Mouse (Mus musculus) macrophage (primary cell): ENCODE data around the gene Trim46. TPM values are rescaled to one million over a fixed set of nuclear protein-coding genes. Genes with fewer than 3 reads are reported as not detected.
A peak's percentile ranks its signal among the peaks of the same experiment; 100 is the strongest.

ENCODE experiments used
- H3K27ac ChIP-seq: fragments of 350-480 bp; formaldehyde crosslinking; 2 replicates; pipeline ENCODE4 v1.9.0; 2021
- H3K36me3 ChIP-seq: fragments of 350-480 bp; formaldehyde crosslinking; 2 replicates; pipeline ENCODE4 v1.9.0; 2021; ENCODE audit errors: inconsistent target
- H3K4me3 ChIP-seq: fragments of 350-480 bp; formaldehyde crosslinking; 2 replicates; pipeline ENCODE4 v1.9.0; 2021; ENCODE audit errors: inconsistent target
- H3K79me2 ChIP-seq: fragments of 350-480 bp; formaldehyde crosslinking; 2 replicates; pipeline ENCODE4 v1.9.0; 2021; ENCODE audit errors: inconsistent target
- WGBS: methylation state at CpG from one replicate; pipeline ENCODE4 v1.1.7; 2026; ENCODE audit warnings: inconsistent platforms; ENCODE audit not compliant: missing documents; 5-methylcytosine and 5-hydroxymethylcytosine counted together
- polyA plus RNA-seq: library from polyadenylated mRNA; stranded (reverse); fragments of 250-400 nt; gene quantifications from 3 replicates; pipeline ENCODE4 v1.2.4, GENCODE M21; 2018; ENCODE audit warnings: inconsistent platforms

The Trim46 gene
- polyA plus RNA-seq, 1 experiment from 2014 or later: not detected

- H3K27ac ChIP-seq: peak within 1 kb of the TSS; percentile 72
- 23% methylated on average over 12 of the region's 13 CpGs for WGBS
- peaks cover 36% of the 10 kb centered on the region for H3K79me2 ChIP-seq
- peaks cover 36% of the 10 kb centered on the region for H3K36me3 ChIP-seq
- H3K4me3 ChIP-seq: peak within 1 kb of the TSS; percentile 80
Measured at GRCm38 (mm10) chr3:89202253-89203141, 43.6 kb downstream of the Trim46 start, which contains the start of gene Gba. Gene Gba (plus strand): TSS chr3:89202928.

- Histone ChIP-seq H3K36me3 (peaks cover 10% of the 10 kb centered on the region), H3K27ac (no peak overlapping the region), H3K4me3 (no peak overlapping the region), H3K79me2 (peaks cover 22% of the 10 kb centered on the region)
- whole genome bisulfite sequencing: 41% methylated on average over 3 of the region's 3 CpGs
Measured at GRCm38 (mm10) chr3:89199839-89200238, 46.3 kb downstream of the Trim46 start.

- Histone ChIP-seq H3K36me3 (no peaks in the 10 kb centered on the region), H3K4me3 (peak overlapping the region; percentile 39), H3K27ac (peak overlapping the region; percentile 39), H3K79me2 (no peaks in the 10 kb centered on the region)
- 10% methylated on average over 33 of the region's 33 CpGs for WGBS
Measured at GRCm38 (mm10) chr3:89195979-89196877, 49.9 kb downstream of the Trim46 start.

- Histone ChIP-seq H3K79me2 (no peaks in the 10 kb centered on the region), H3K27ac (no peak overlapping the region), H3K36me3 (no peaks in the 10 kb centered on the region), H3K4me3 (no peak overlapping the region)
- WGBS: 76% methylated on average over 2 of the region's 2 CpGs
Measured at GRCm38 (mm10) chr3:89193853-89194252, 52.3 kb downstream of the Trim46 start.

- no peak overlapping the region for H3K27ac ChIP-seq
- WGBS: 40% methylated on average over 1 of the region's 1 CpGs
- H3K4me3 ChIP-seq: no peak overlapping the region
- no peaks in the 10 kb centered on the region for H3K36me3 ChIP-seq
- no peaks in the 10 kb centered on the region for H3K79me2 ChIP-seq
Measured at GRCm38 (mm10) chr3:89193351-89193750, 52.8 kb downstream of the Trim46 start.

- no peaks in the 10 kb centered on the region for H3K79me2 ChIP-seq
- no peak overlapping the region for H3K4me3 ChIP-seq
- WGBS: 18% methylated on average over 8 of the region's 8 CpGs
- H3K27ac ChIP-seq: no peak overlapping the region
- H3K36me3 ChIP-seq: no peaks in the 10 kb centered on the region
Measured at GRCm38 (mm10) chr3:89190436-89190835, 55.7 kb downstream of the Trim46 start.

GRCm38 (mm10) chr3:89188478-89188875 lies 57.6 kb downstream of the Trim46 start:
- H3K27ac ChIP-seq: no peak overlapping the region
- 94% methylated on average over 12 of the region's 12 CpGs for WGBS
- no peaks in the 10 kb centered on the region for H3K79me2 ChIP-seq
- no peak overlapping the region for H3K4me3 ChIP-seq
- H3K36me3 ChIP-seq: no peaks in the 10 kb centered on the region

GRCm38 (mm10) chr3:89187690-89188477 lies 58.2 kb downstream of the Trim46 start:
- 87% methylated on average over 18 of the region's 18 CpGs for WGBS
- Histone ChIP-seq H3K36me3 (no peaks in the 10 kb centered on the region), H3K4me3 (no peak overlapping the region)

GRCm38 (mm10) chr3:89187197-89187596 lies 58.9 kb downstream of the Trim46 start:
- Histone ChIP-seq H3K27ac (no peak overlapping the region), H3K36me3 (no peaks in the 10 kb centered on the region), H3K4me3 (no peak overlapping the region), H3K79me2 (no peaks in the 10 kb centered on the region)
- WGBS: 94% methylated on average over 18 of the region's 23 CpGs

More at GRCm38 (mm10) chr3:89187690-89188477, 58.2 kb downstream of the Trim46 start:
- Histone ChIP-seq H3K79me2 (no peaks in the 10 kb centered on the region), H3K27ac (no peak overlapping the region)

Other genes with a start within 250 kb of the Trim46 start
- 8.1 to 14.4 TPM (median 11.2 TPM) in 3 replicates for gene Rusc1, start 153.0 kb downstream of the Trim46 start, polyA plus RNA-seq
- gene Gm43738, start 145.2 kb downstream of the Trim46 start, polyA plus RNA-seq: not detected in 3 replicates
- gene Fdps, start 144.3 kb downstream of the Trim46 start, polyA plus RNA-seq: 31.5 to 168 TPM (median 106 TPM) in 3 replicates
- gene Pklr, start 110.2 kb downstream of the Trim46 start, polyA plus RNA-seq: not detected in 3 replicates
- 0.11 to 0.20 TPM (median 0.15 TPM) in 3 replicates for gene Hcn3, start 86.1 kb downstream of the Trim46 start, polyA plus RNA-seq
- 19.9 to 35.6 TPM (median 25.1 TPM) in 3 replicates for gene Clk2, start 81.5 kb downstream of the Trim46 start, polyA plus RNA-seq
- gene Scamp3, start 68.8 kb downstream of the Trim46 start, polyA plus RNA-seq: 79.6 to 84.3 TPM (median 80.5 TPM) in 3 replicates
- 1.1 to 4.4 TPM (median 1.9 TPM) in 3 replicates for gene Fam189b, start 63.2 kb downstream of the Trim46 start, polyA plus RNA-seq
- 205 to 294 TPM (median 220 TPM) in 3 replicates for gene Gba, start 43.4 kb downstream of the Trim46 start, polyA plus RNA-seq
- 0.17 to 0.68 TPM (median 0.34 TPM) in 3 replicates for gene Thbs3, start 31.1 kb downstream of the Trim46 start, polyA plus RNA-seq
- 55.2 to 102 TPM (median 79.3 TPM) in 3 replicates for gene Mtx1, start 19.2 kb downstream of the Trim46 start, polyA plus RNA-seq
- not detected in 3 replicates for gene Muc1, start 17.3 kb downstream of the Trim46 start, polyA plus RNA-seq
- gene Krtcap2, start 343 bp downstream of the Trim46 start, polyA plus RNA-seq: 30.5 to 54.3 TPM (median 43.8 TPM) in 3 replicates
- gene Dpm3, start 13.0 kb upstream of the Trim46 start, polyA plus RNA-seq: 23.7 to 90.4 TPM (median 70.3 TPM) in 3 replicates
- gene Slc50a1, start 24.3 kb upstream of the Trim46 start, polyA plus RNA-seq: 18.0 to 31.9 TPM (median 31.9 TPM) in 3 replicates
- gene Efna1, start 34.8 kb upstream of the Trim46 start, polyA plus RNA-seq: 0.20 to 0.25 TPM in 2 of 3 replicates, not detected in the other
- not detected in 3 replicates for gene Efna3, start 76.7 kb upstream of the Trim46 start, polyA plus RNA-seq
- not detected in 3 replicates for gene Efna4, start 91.7 kb upstream of the Trim46 start, polyA plus RNA-seq
- 143 to 250 TPM (median 157 TPM) in 3 replicates for gene Adam15, start 103.7 kb upstream of the Trim46 start, polyA plus RNA-seq
- not detected in 3 replicates for gene Dcst2, start 115.7 kb upstream of the Trim46 start, polyA plus RNA-seq
- gene Dcst1, start 118.9 kb upstream of the Trim46 start, polyA plus RNA-seq: not detected in 3 replicates
- 41.6 to 50.1 TPM (median 42.1 TPM) in 3 replicates for gene Zbtb7b, start 148.5 kb upstream of the Trim46 start, polyA plus RNA-seq
- gene Lenep, start 156.5 kb upstream of the Trim46 start, polyA plus RNA-seq: not detected in 3 replicates
- 11.3 to 17.1 TPM (median 16.4 TPM) in 3 replicates for gene Flad1, start 165.6 kb upstream of the Trim46 start, polyA plus RNA-seq
- gene Cks1b, start 172.1 kb upstream of the Trim46 start, polyA plus RNA-seq: 6.1 to 27.6 TPM (median 13.1 TPM) in 3 replicates
- gene Shc1, start 172.1 kb upstream of the Trim46 start, polyA plus RNA-seq: 32.7 to 33.3 TPM (median 32.9 TPM) in 3 replicates
- 7.7 to 18.5 TPM (median 16.4 TPM) in 3 replicates for gene Pygo2, start 183.9 kb upstream of the Trim46 start, polyA plus RNA-seq
- 5.3 to 6.8 TPM (median 5.4 TPM) in 3 replicates for gene Pbxip1, start 190.4 kb upstream of the Trim46 start, polyA plus RNA-seq
- 15.3 to 25.4 TPM (median 21.3 TPM) in 3 replicates for gene Pmvk, start 208.2 kb upstream of the Trim46 start, polyA plus RNA-seq